Mouse (Mus musculus): ENCODE results near the gene Piwil4. TPM values are rescaled to one million over a fixed set of nuclear protein-coding genes. Genes with fewer than 3 reads are reported as not detected.
"Not testable (repeated sequence)": the region's sequence is repeated elsewhere in the genome, so short reads cannot be mapped to it uniquely, and the experiment has no call there.

Piwil4 gene
- total RNA-seq, 2 experiments from 2014 or later: not detected

- ATAC-seq (replicated peaks; ENCODE audit: low FRiP score, poor library complexity, severe bottlenecking): no peak
Measured at GRCm38 (mm10) chr9:14728365-14728764, 12.2 kb downstream of the Piwil4 start.

- ATAC-seq (replicated peaks; ENCODE audit: low FRiP score, poor library complexity, severe bottlenecking): no peak
Measured at GRCm38 (mm10) chr9:14726629-14727028, 13.9 kb downstream of the Piwil4 start.

GRCm38 (mm10) chr9:14726005-14726404 is 14.5 kb downstream of the Piwil4 start:
- no peak for ATAC-seq (replicated peaks; ENCODE audit: low FRiP score, poor library complexity, severe bottlenecking)

- ATAC-seq (replicated peaks; ENCODE audit: low FRiP score, poor library complexity, severe bottlenecking): no peak
Measured at GRCm38 (mm10) chr9:14724755-14725420, 15.6 kb downstream of the Piwil4 start.

- ATAC-seq (replicated peaks; ENCODE audit: low FRiP score, poor library complexity, severe bottlenecking): no peak
Measured at GRCm38 (mm10) chr9:14721610-14722009, 18.9 kb downstream of the Piwil4 start.

- no peak for ATAC-seq (replicated peaks; ENCODE audit: low FRiP score, poor library complexity, severe bottlenecking)
Measured at GRCm38 (mm10) chr9:14720384-14720783, 20.1 kb downstream of the Piwil4 start.

GRCm38 (mm10) chr9:14718332-14718691 is 22.2 kb downstream of the Piwil4 start:
- no peak for ATAC-seq (replicated peaks; ENCODE audit: low FRiP score, poor library complexity, severe bottlenecking)

GRCm38 (mm10) chr9:14717689-14718331 is 22.7 kb downstream of the Piwil4 start:
- 0 out of 2 replicates have a peak, but pooled peaks have one; percentile 14 for ATAC-seq (replicated peaks; ENCODE audit: low FRiP score, poor library complexity, severe bottlenecking)

- ATAC-seq (replicated peaks; ENCODE audit: low FRiP score, poor library complexity, severe bottlenecking): no peak
Measured at GRCm38 (mm10) chr9:14715258-14715657, 25.3 kb downstream of the Piwil4 start.

- no peak for ATAC-seq (replicated peaks; ENCODE audit: low FRiP score, poor library complexity, severe bottlenecking)
Measured at GRCm38 (mm10) chr9:14710910-14711309, 29.6 kb downstream of the Piwil4 start.

GRCm38 (mm10) chr9:14705321-14706162 is 35.0 kb downstream of the Piwil4 start:
- no peak for ATAC-seq (replicated peaks; ENCODE audit: low FRiP score, poor library complexity, severe bottlenecking)

- not testable (repeated sequence) for ATAC-seq (replicated peaks; ENCODE audit: low FRiP score, poor library complexity, severe bottlenecking)
Measured at GRCm38 (mm10) chr9:14700795-14701194, 39.7 kb downstream of the Piwil4 start.

- 0 out of 2 replicates have a peak, but pooled peaks have one; percentile 13 for ATAC-seq (replicated peaks; ENCODE audit: low FRiP score, poor library complexity, severe bottlenecking)
Measured at GRCm38 (mm10) chr9:14699288-14699640, 41.3 kb downstream of the Piwil4 start.

- ATAC-seq (replicated peaks; ENCODE audit: low FRiP score, poor library complexity, severe bottlenecking): peak; percentile 78
Measured at GRCm38 (mm10) chr9:14698582-14699287, 41.8 kb downstream of the Piwil4 start.

GRCm38 (mm10) chr9:14697903-14698302 is 42.6 kb downstream of the Piwil4 start:
- ATAC-seq (replicated peaks; ENCODE audit: low FRiP score, poor library complexity, severe bottlenecking): no peak

- ATAC-seq (replicated peaks; ENCODE audit: low FRiP score, poor library complexity, severe bottlenecking): no peak
Measured at GRCm38 (mm10) chr9:14689376-14690108, 51.0 kb downstream of the Piwil4 start.

- no peak for ATAC-seq (replicated peaks; ENCODE audit: low FRiP score, poor library complexity, severe bottlenecking)
Measured at GRCm38 (mm10) chr9:14684363-14684762, 56.2 kb downstream of the Piwil4 start.

- ATAC-seq (replicated peaks; ENCODE audit: low FRiP score, poor library complexity, severe bottlenecking): no peak
Measured at GRCm38 (mm10) chr9:14682741-14683140, 57.8 kb downstream of the Piwil4 start.

GRCm38 (mm10) chr9:14680584-14680983 is 59.9 kb downstream of the Piwil4 start:
- ATAC-seq (replicated peaks; ENCODE audit: low FRiP score, poor library complexity, severe bottlenecking): no peak

Measured in erythroid progenitor cell, adult 5-6 weeks (primary cell).